Mouse (Mus musculus): Measurements from ENCODE around the gene Cramp1l. TPM values are rescaled to one million over a fixed set of nuclear protein-coding genes. Genes with fewer than 3 reads are reported as not detected.

Cramp1l gene
- 10 to 100 TPM; 24.0 to 25.0 TPM for total RNA-seq (2021)

- intact Hi-C loops (cut with DNase I) = no loop called here
- peak; percentile 99 to 100 for DNase-seq (ENCODE audit: extremely low spot score in 1 of 2, low spot score in 2 of 2)
Measured at GRCm38 (mm10) chr17:25015655-25016291, at the start of gene Cramp1l, which contains the start of gene Ift140. Gene Cramp1l (minus strand): TSS chr17:25015788. Gene Ift140 (plus strand): TSS chr17:25016085.

GRCm38 (mm10) chr17:25065189-25065588, 49.6 kb upstream of the Cramp1l start:
- intact Hi-C loops (cut with DNase I) = no loop called here
- no peak for DNase-seq (ENCODE audit: extremely low spot score in 1 of 2, low spot score in 2 of 2)

- peak in 1 of 2 experiments; percentile 85 for DNase-seq (ENCODE audit: extremely low spot score in 1 of 2, low spot score in 2 of 2)
- intact Hi-C loops (cut with DNase I) = no loop called here
Measured at GRCm38 (mm10) chr17:25064351-25064750, 48.8 kb upstream of the Cramp1l start.

GRCm38 (mm10) chr17:25063872-25064271, 48.3 kb upstream of the Cramp1l start:
- intact Hi-C loops (cut with DNase I) = no loop called here
- DNase-seq (ENCODE audit: extremely low spot score in 1 of 2, low spot score in 2 of 2) = no peak

- intact Hi-C loops (cut with DNase I) = no loop called here
- no peak for DNase-seq (ENCODE audit: extremely low spot score in 1 of 2, low spot score in 2 of 2)
Measured at GRCm38 (mm10) chr17:25063261-25063660, 47.7 kb upstream of the Cramp1l start.

- no peak for DNase-seq (ENCODE audit: extremely low spot score in 1 of 2, low spot score in 2 of 2)
- intact Hi-C loops (cut with DNase I) = no loop called here
Measured at GRCm38 (mm10) chr17:25057041-25057440, 41.5 kb upstream of the Cramp1l start.

- intact Hi-C loops (cut with DNase I) = no loop called here
- DNase-seq (ENCODE audit: extremely low spot score in 1 of 2, low spot score in 2 of 2) = no peak
Measured at GRCm38 (mm10) chr17:25053274-25053673, 37.7 kb upstream of the Cramp1l start.

GRCm38 (mm10) chr17:25047143-25047542, 31.6 kb upstream of the Cramp1l start:
- peak in 1 of 2 experiments; percentile 30 for DNase-seq (ENCODE audit: extremely low spot score in 1 of 2, low spot score in 2 of 2)
- intact Hi-C loops (cut with DNase I) = no loop called here

GRCm38 (mm10) chr17:25045281-25045680, 29.7 kb upstream of the Cramp1l start:
- no peak for DNase-seq (ENCODE audit: extremely low spot score in 1 of 2, low spot score in 2 of 2)
- intact Hi-C loops (cut with DNase I) = no loop called here

- no peak for DNase-seq (ENCODE audit: extremely low spot score in 1 of 2, low spot score in 2 of 2)
- intact Hi-C loops (cut with DNase I) = no loop called here
Measured at GRCm38 (mm10) chr17:25044879-25045278, 29.3 kb upstream of the Cramp1l start.

- no peak for DNase-seq (ENCODE audit: extremely low spot score in 1 of 2, low spot score in 2 of 2)
- intact Hi-C loops (cut with DNase I) = loop anchor here (2.0 kb wide), 1 partner anchor 39 kb away; no protein-coding TSS in a partner anchor
Measured at GRCm38 (mm10) chr17:25036183-25036582, 20.6 kb upstream of the Cramp1l start.

GRCm38 (mm10) chr17:25016292-25017132, 924 bp upstream of the Cramp1l start:
- peak; percentile 66 to 86 for DNase-seq (ENCODE audit: extremely low spot score in 1 of 2, low spot score in 2 of 2)
- intact Hi-C loops (cut with DNase I) = no loop called here

GRCm38 (mm10) chr17:25014841-25015570, 582 bp downstream of the Cramp1l start:
- peak; percentile 17 to 79 for DNase-seq (ENCODE audit: extremely low spot score in 1 of 2, low spot score in 2 of 2)
- intact Hi-C loops (cut with DNase I) = no loop called here

- intact Hi-C loops (cut with DNase I) = no loop called here
- peak in 1 of 2 experiments; percentile 58 for DNase-seq (ENCODE audit: extremely low spot score in 1 of 2, low spot score in 2 of 2)
Measured at GRCm38 (mm10) chr17:25013606-25014501, 1.7 kb downstream of the Cramp1l start.

- no peak for DNase-seq (ENCODE audit: extremely low spot score in 1 of 2, low spot score in 2 of 2)
- intact Hi-C loops (cut with DNase I) = no loop called here
Measured at GRCm38 (mm10) chr17:25007480-25007879, 8.1 kb downstream of the Cramp1l start.

GRCm38 (mm10) chr17:25005102-25005501, 10.5 kb downstream of the Cramp1l start:
- intact Hi-C loops (cut with DNase I) = no loop called here
- DNase-seq (ENCODE audit: extremely low spot score in 1 of 2, low spot score in 2 of 2) = no peak

GRCm38 (mm10) chr17:24994721-24995120, 20.9 kb downstream of the Cramp1l start:
- no peak for DNase-seq (ENCODE audit: extremely low spot score in 1 of 2, low spot score in 2 of 2)
- intact Hi-C loops (cut with DNase I) = no loop called here

GRCm38 (mm10) chr17:24987221-24987620, 28.4 kb downstream of the Cramp1l start:
- no peak for DNase-seq (ENCODE audit: extremely low spot score in 1 of 2, low spot score in 2 of 2)
- intact Hi-C loops (cut with DNase I) = no loop called here
